Mouse (Mus musculus): ENCODE data around the gene Tasp1.
"Not testable (repeated sequence)": the region's sequence is repeated elsewhere in the genome, so short reads cannot be mapped to it uniquely, and the experiment has no call there.

Gene Tasp1

DNA sequence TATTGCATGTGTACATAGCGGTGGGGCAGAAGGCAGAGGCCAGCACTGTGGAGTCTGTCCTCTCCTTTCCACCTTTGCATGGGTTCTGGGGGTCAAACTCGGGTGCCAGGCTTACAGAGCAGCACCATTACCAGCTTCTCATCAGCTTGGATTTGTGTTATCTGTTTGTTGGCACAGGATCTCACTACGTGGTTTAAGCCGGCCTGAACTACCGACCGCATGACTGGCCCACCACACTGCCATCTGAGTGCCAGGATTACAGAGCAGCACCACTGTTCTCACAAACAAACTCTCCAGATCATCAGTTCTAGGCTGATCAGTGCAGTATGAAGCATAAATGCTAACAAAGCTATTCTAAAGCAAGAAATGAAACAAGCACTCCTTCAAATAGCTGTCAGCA lies 8.5 kb downstream of the Tasp1 start:
- DNase-seq (ENCODE audit: extremely low read depth, low read depth, low spot score), result no peak

DNA sequence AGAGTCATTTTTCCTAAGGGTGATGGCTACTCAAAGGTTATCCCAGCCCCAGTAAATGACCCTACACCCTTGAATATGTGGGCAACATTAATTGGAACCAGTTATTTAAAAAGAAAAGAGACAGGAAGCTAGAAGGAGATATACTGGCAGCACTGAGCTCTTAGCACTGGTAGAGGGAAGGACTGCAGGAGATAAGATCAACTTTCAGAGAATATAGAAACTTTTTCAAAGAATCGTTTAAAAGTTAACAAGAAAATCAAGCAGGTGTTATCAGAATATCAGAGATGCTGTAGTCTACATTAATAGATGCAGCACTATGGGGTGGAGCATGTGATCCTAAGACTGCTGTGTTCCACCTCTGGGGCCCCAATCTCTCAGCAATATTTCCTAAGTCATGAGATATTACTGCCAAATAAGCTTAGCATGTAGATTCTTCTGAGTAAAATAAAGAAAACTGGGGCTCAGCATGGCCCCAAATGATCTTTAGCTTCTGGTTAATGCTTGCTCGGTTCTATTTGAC lies 14.9 kb downstream of the Tasp1 start:
- DNase-seq (ENCODE audit: extremely low read depth, low read depth, low spot score), result no peak

GRCm38 (mm10) chr2:140042522-140043131 lies 24.0 kb downstream of the Tasp1 start:
- DNase-seq (ENCODE audit: extremely low read depth, low read depth, low spot score), result no peak

GRCm38 (mm10) chr2:140042081-140042480 lies 24.5 kb downstream of the Tasp1 start:
- DNase-seq (ENCODE audit: extremely low read depth, low read depth, low spot score), result no peak

DNA sequence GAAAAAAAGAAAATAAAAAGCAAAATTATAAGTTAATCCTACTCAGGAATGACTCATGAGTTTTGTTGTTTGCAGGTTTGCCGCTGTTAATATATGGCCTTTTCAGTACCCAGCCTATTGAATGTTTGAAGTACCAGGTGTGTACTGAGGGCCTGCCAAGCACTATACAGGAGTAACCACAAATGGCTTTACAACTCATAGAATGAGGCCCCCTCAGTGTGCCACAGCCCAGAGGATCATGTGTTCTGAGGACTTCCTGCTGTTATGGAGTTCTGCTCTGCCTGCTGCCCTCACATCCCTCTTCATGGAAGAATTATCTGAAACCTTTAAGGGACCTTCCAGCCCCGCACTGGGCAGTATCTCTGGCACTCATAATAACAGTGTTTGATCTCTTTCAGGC lies 29.1 kb downstream of the Tasp1 start:
- no peak for DNase-seq (ENCODE audit: extremely low read depth, low read depth, low spot score)

- no peak for DNase-seq (ENCODE audit: extremely low read depth, low read depth, low spot score)
Observed at GRCm38 (mm10) chr2:140036854-140037253, 29.8 kb downstream of the Tasp1 start.

GRCm38 (mm10) chr2:140024937-140025336 lies 41.7 kb downstream of the Tasp1 start:
- DNase-seq (ENCODE audit: extremely low read depth, low read depth, low spot score), result no peak

DNA sequence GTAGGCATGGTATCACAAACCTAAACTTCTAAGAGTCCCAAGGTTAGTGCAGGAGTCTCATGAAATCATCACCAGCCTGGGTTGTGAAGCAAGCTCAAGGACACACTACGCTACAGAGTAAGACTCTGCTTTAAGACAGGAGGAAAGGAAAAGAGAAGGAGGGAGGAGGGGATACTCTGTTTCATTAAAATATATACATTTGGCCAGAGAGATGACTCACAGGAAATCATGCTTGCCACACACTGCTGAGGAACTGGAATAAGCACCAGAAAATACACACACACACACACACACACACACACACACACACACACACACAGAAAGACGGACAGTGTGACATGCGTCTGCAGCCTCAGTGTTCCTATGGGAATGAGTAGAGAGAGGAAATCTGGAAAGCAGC lies 59.2 kb downstream of the Tasp1 start:
- DNase-seq (ENCODE audit: extremely low read depth, low read depth, low spot score), result no peak

- no peak for DNase-seq (ENCODE audit: extremely low read depth, low read depth, low spot score)
Observed at GRCm38 (mm10) chr2:139998170-139998569, 68.4 kb downstream of the Tasp1 start.

- DNase-seq (ENCODE audit: extremely low read depth, low read depth, low spot score), result not testable (repeated sequence)
Observed at GRCm38 (mm10) chr2:139989907-139990306, 76.7 kb downstream of the Tasp1 start.

- DNase-seq (ENCODE audit: extremely low read depth, low read depth, low spot score), result no peak
Observed at GRCm38 (mm10) chr2:139967451-139967850, 99.2 kb downstream of the Tasp1 start.

GRCm38 (mm10) chr2:139966288-139966687 lies 100.3 kb downstream of the Tasp1 start:
- DNase-seq (ENCODE audit: extremely low read depth, low read depth, low spot score), result no peak

- no peak for DNase-seq (ENCODE audit: extremely low read depth, low read depth, low spot score)
Observed at GRCm38 (mm10) chr2:139948843-139949242, 117.8 kb downstream of the Tasp1 start.

DNA sequence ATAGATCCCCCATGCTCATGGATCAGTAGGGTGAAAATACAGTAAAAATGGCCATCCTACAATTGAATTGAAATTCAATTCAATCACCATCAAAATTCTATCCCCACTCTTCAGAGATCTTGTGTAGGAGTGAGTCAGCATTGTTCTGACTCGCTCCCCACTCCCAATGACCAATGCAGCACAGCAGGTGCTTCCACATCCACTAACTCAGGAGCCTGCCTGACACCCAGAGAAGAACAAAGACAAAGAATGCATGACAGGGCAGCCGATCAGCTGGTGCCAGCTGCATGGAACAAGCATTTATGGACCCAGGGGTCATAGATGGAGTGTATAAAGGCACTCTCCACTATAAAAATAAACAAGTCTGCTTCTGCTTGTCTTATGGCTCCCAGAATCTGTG lies 129.0 kb downstream of the Tasp1 start:
- no peak for DNase-seq (ENCODE audit: extremely low read depth, low read depth, low spot score)

- no peak for DNase-seq (ENCODE audit: extremely low read depth, low read depth, low spot score)
Observed at GRCm38 (mm10) chr2:139934577-139934976, 132.0 kb downstream of the Tasp1 start.

GRCm38 (mm10) chr2:139934033-139934572 lies 132.5 kb downstream of the Tasp1 start:
- no peak for DNase-seq (ENCODE audit: extremely low read depth, low read depth, low spot score)

GRCm38 (mm10) chr2:139932211-139932610 lies 134.4 kb downstream of the Tasp1 start:
- DNase-seq (ENCODE audit: extremely low read depth, low read depth, low spot score), result no peak

DNA sequence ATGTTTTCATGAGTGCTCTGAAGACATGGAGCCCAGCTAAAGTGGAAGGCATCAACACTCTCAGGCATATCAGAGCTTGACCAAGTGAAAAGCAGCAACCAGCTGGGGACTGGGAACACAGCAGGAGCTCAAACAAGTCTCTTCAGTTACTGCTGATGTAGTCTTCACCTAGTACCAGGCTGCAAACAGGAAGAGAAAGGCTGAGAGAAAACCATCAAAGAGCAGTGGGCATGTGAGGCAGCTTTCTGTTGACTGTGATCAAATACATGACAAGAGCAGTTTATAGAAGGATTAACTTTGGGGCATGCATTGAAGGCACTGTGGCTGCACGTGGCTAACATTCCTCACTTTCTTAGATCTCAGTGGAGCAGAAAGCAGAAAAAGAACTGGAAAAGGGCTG lies 141.7 kb downstream of the Tasp1 start:
- DNase-seq (ENCODE audit: extremely low read depth, low read depth, low spot score), result no peak

- DNase-seq (ENCODE audit: extremely low read depth, low read depth, low spot score), result not testable (repeated sequence)
Observed at GRCm38 (mm10) chr2:139921395-139921794, 145.2 kb downstream of the Tasp1 start.

- DNase-seq (ENCODE audit: extremely low read depth, low read depth, low spot score), result peak; percentile 37
Observed at GRCm38 (mm10) chr2:139919757-139920156, 146.8 kb downstream of the Tasp1 start.

- DNase-seq (ENCODE audit: extremely low read depth, low read depth, low spot score), result no peak
Observed at GRCm38 (mm10) chr2:139906441-139907157, 160.0 kb downstream of the Tasp1 start.

- no peak for DNase-seq (ENCODE audit: extremely low read depth, low read depth, low spot score)
Observed at GRCm38 (mm10) chr2:139891405-139892089, 175.1 kb downstream of the Tasp1 start.
